Mouse (Mus musculus): ENCODE measurements at regions not wholly inside any gene's neighbourhood (a gene's known extent, or its start where the extent isn't known, plus 50 kb on each side); places are given as distances from the start of the nearest gene placed in this dataset.
A peak's percentile ranks its signal among the peaks of the same experiment; 100 is the strongest.
"Not testable (repeated sequence)": the region's sequence is repeated elsewhere in the genome, so short reads cannot be mapped to it uniquely, and the experiment has no call there.

- DNase-seq (ENCODE audit: low spot score in 2 of 2) = peak in 1 of 2 experiments; percentile 7
These were observed 157.8 kb downstream of the Mterf1b start for GRCm38 (mm10) chr5:4349943-4350342.

DNA sequence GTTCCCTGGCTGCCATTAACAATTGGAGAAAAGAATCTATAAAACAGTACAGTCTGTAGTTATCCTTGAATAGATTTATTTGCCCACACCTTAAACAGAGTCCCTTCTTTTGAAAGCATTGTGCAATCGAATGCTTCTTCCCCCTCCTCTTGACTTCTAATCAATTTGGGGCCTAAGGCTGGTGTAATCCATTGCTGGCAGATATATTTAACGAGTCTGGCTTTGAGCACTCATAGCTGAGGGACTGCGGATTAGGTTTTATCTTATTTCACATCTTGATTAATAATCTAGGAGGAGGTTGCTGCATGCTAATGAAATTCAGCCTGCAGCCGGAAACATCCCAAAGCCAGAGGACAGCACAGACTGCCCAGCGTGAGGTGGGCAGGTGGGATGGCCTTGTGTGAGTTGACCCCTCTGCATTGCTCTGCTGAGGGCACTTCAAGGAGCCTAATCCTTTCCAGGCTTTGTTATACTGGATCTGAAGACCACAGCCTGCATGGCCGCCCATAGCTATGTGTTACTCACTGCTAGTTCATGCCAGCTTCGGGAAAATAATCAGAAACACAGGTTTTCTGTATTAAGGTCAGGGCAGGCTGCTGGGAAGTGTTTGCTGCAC is 163.6 kb downstream of the Mterf1b start:
- DNase-seq (ENCODE audit: low spot score in 2 of 2) = peak in 1 of 2 experiments; percentile 14

- DNase-seq (ENCODE audit: low spot score in 2 of 2) = not testable (repeated sequence)
These were observed 164.5 kb downstream of the Mterf1b start for GRCm38 (mm10) chr5:4356555-4357273.

- not testable (repeated sequence) for DNase-seq (ENCODE audit: low spot score in 2 of 2)
These were observed 169.4 kb downstream of the Mterf1b start for GRCm38 (mm10) chr5:4361547-4361946.

GRCm38 (mm10) chr5:4384719-4385118 is 192.6 kb downstream of the Mterf1b start:
- not testable (repeated sequence) for DNase-seq (ENCODE audit: low spot score in 2 of 2)

DNA sequence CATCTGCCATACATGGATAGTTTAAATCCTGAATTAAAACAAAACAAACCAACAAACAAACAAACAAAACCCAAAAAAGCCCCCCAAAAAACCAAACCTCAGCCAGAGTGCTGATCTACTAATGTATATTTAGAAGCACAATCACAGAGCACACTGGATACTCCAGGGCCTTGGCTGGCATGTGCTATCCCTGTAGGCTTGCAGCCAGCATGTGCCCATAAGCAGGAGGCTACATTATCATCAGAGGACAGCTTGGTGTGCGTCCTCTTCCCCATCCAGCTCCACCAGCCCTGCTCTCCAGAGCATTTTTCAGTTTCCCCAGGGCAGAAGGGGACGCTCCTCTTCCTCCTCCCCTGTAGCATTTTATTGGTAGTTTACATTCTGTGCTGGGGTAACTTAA is 198.9 kb downstream of the Mterf1b start:
- no peak for DNase-seq (ENCODE audit: low spot score in 2 of 2)

DNA sequence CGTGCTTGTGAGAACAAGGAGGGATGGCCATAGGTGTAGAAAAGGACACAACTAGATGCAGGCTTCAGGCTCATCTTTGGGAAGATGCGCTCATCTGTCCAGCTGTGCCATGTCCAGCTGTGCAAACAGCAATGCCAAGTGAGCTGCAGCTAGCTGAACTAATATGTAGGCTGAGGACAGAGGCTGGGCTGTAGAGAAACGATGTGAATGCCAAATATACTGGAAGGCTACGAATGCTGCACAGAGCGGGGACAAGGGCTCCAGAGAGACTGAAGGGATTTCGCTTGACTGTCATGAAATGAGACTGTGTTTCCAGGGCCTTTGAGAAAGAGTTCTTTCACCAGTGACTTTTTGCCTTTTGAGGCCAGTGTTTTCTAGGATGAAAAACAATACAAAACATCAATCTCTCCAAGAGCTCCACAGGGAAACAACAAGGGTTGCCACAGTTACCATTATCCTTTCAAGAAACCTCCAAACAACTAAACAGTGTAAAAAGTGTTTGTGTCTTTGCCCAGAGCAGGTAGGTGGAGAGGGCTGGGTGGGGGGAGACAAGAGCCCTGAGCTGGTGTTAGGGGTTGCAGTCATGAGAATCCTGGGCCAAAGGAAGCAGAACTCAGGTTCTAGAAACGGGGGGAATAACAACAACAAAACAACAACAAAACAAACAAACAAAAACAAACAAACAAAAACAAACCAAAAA is 202.3 kb downstream of the Mterf1b start:
- not testable (repeated sequence) for DNase-seq (ENCODE audit: low spot score in 2 of 2)

DNA sequence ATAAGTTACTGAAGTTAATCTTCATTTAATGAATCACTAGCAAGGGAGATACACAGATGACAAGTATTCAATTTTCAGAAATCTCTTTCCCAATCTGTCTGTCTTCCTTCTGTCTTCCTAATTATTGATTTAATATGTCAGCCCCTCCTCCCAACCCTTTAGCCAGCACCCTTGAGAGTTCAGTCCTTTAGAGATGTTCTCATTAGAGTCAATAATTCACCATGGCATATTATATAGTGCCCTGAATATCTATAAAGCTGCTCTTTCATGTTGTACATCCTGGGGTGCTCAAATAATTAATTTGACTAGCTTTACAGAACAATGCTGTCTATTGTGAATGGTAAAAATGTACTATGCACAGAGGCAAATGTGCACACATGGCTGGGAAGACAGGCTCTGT is 205.9 kb downstream of the Mterf1b start:
- DNase-seq (ENCODE audit: low spot score in 2 of 2) = no peak

GRCm38 (mm10) chr5:4417761-4418160 is 225.6 kb downstream of the Mterf1b start:
- no peak for DNase-seq (ENCODE audit: low spot score in 2 of 2)
